Comparison of ENCODE assay signal across 9 mouse cellular contexts in the genomic region with DNA sequence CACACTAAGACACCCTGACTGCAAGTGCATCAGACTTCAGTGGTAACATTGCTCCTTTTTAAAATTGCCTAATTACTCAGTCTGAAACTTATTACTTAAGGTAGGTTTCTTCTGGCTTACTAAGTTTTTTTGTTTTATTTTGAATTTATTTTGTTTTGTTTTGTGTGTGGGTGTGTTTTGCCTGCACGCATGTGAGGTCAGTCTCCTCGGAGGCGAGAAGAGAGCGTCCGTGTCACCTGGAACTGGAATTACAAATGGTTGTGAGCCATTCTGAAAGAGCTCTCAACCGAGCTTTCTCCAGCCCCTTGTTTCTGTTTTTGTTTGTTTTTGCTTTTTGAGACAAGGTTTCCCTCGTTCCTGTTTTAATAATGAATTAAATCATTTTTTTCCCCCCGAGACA. TPM values are rescaled to one million over a fixed set of nuclear protein-coding genes. Genes with fewer than 3 reads are reported as not detected.
DNase-seq lines count a peak whose midpoint lies in the region; ATAC-seq and TF ChIP-seq lines count a peak whose summit lies in the region.
"Had no signal": no experiment of that assay in that cellular context is flagged by ENCODE, and none has a peak within 500 bp of the region (broad histone marks: within the 10 kb centered on the region; RNA-seq: fewer than 3 reads in every experiment).

No protein-coding gene starts in this region.

- peaks cover 36% of the 10 kb centered on the region for H3K4me1 ChIP-seq in heart, embryonic 13.5 days
- peaks cover 6 to 12% of the 10 kb centered on the region in 2 experiments; a peak in 2 of 4 replicates for H3K4me1 ChIP-seq in ES-E14 (ENCODE audit: control insufficient read depth in 2 of 2, insufficient read depth in 2 of 2, low read length in 2 of 2, poor library complexity in 1 of 2)
- peaks cover 6% of the 10 kb centered on the region for H3K4me1 ChIP-seq in hindbrain, embryonic 11.5 days (replicated peaks; ENCODE audit: control insufficient read depth, insufficient read depth, low read length)
- H3K4me1 ChIP-seq in midbrain, embryonic 10.5 days, result peaks cover 32% of the 10 kb centered on the region

- in situ Hi-C loops in ES-E14 (cut with MboI; ENCODE audit: low sequenced_read_pairs in 2 of 2, unreplicated experiment in 2 of 2), result no loop called here

- ATAC-seq in heart, embryonic 13.5 days (ENCODE audit: extremely low read depth, insufficient number of reproducible peaks, low FRiP score, low TSS enrichment), result no peak
- ATAC-seq in hindbrain, embryonic 11.5 days (ENCODE audit: low FRiP score), result no peak
- no peak for ATAC-seq in monocyte, adult 5-6 weeks (replicated peaks; ENCODE audit: insufficient number of reproducible peaks, low FRiP score, low TSS enrichment, poor library complexity, severe bottlenecking)

- peaks cover 31% of the 10 kb centered on the region for H3K36me3 ChIP-seq in heart, embryonic 13.5 days
- H3K36me3 ChIP-seq in ES-E14 (ENCODE audit: control insufficient read depth, insufficient read depth, low read length, poor library complexity, severe bottlenecking), result peaks cover 25% of the 10 kb centered on the region
- no peaks in the 10 kb centered on the region for H3K36me3 ChIP-seq in hindbrain, embryonic 11.5 days (ENCODE audit: control insufficient read depth, insufficient read depth, low read length)
- peaks cover 32% of the 10 kb centered on the region for H3K36me3 ChIP-seq in midbrain, embryonic 10.5 days

- 0 out of 2 replicates have a peak, but pooled peaks cover 3% of the 10 kb centered on the region for H3K9me3 ChIP-seq in heart, embryonic 13.5 days
- no peaks in the 10 kb centered on the region for H3K9me3 ChIP-seq in ES-E14 (ENCODE audit: control insufficient read depth, insufficient read depth, low read depth, low read length)
- H3K9me3 ChIP-seq in hindbrain, embryonic 11.5 days (ENCODE audit: control insufficient read depth, low read length), result no peaks in the 10 kb centered on the region
- H3K9me3 ChIP-seq in midbrain, embryonic 10.5 days (replicated peaks), result no peaks in the 10 kb centered on the region

- peak overlapping the region; percentile 80 for H3K9ac ChIP-seq in heart, embryonic 13.5 days
- peak overlapping the region; percentile 83 for H3K9ac ChIP-seq in ES-E14 (ENCODE audit: insufficient read depth, low read depth, low read length, poor library complexity, severe bottlenecking)
- H3K9ac ChIP-seq in hindbrain, embryonic 11.5 days (ENCODE audit: low read depth, low read length), result peak overlapping the region; percentile 63

- H3K4me3 ChIP-seq in heart, embryonic 13.5 days, result peak overlapping the region; percentile 73
- H3K4me3 ChIP-seq in ES-E14 (ENCODE audit: insufficient read depth in 1 of 2, low read depth in 1 of 2, low read length in 2 of 2, poor library complexity in 1 of 2, severe bottlenecking in 1 of 2), result peak overlapping the region; percentile 63 to 64
- H3K4me3 ChIP-seq in hindbrain, embryonic 11.5 days (ENCODE audit: low read depth, low read length), result peak overlapping the region; percentile 60
- H3K4me3 ChIP-seq in midbrain, embryonic 10.5 days, result peak overlapping the region; percentile 68

- no peak for DNase-seq in heart, postnatal 25 days (ENCODE audit: low spot score)
- DNase-seq in ES-E14 (ENCODE audit: low read depth, low spot score), result no peak
- no peak for DNase-seq in hindbrain, embryonic 11.5 days (ENCODE audit: low spot score)
- no peak for DNase-seq in midbrain, embryonic 10.5 days (ENCODE audit: low spot score)
- no peak for DNase-seq in retina, embryonic 14.5 days (ENCODE audit: low spot score)
- DNase-seq in thymus, adult 18-20 months, result no peak

- WGBS in heart, embryonic 13.5 days, result 38% methylated on average over 8 of the region's 8 CpGs
- WGBS in hindbrain, embryonic 11.5 days, result 55% methylated on average over 8 of the region's 8 CpGs
- WGBS in midbrain, embryonic 10.5 days, result 63% methylated on average over 8 of the region's 8 CpGs

- no peaks in the 10 kb centered on the region for H3K27me3 ChIP-seq in heart, embryonic 13.5 days (replicated peaks)
- H3K27me3 ChIP-seq in hindbrain, embryonic 11.5 days (ENCODE audit: control insufficient read depth, insufficient read depth, low read length), result no peaks in the 10 kb centered on the region
- H3K27me3 ChIP-seq in midbrain, embryonic 10.5 days (ENCODE audit: low read depth, poor library complexity, severe bottlenecking), result no peaks in the 10 kb centered on the region

- H3K4me2 ChIP-seq in heart, embryonic 13.5 days, result peak overlapping the region; percentile 87
- peak overlapping the region; percentile 55 for H3K4me2 ChIP-seq in hindbrain, embryonic 11.5 days (replicated peaks; ENCODE audit: low read depth, low read length)

- intact Hi-C loops in heart, postnatal 25 days (cut with DNase I), result loop anchor here (5.0 kb wide), 1 partner anchor 41 kb away; a partner anchor contains a TSS

- H3K27ac ChIP-seq in heart, embryonic 13.5 days (replicated peaks), result peak overlapping the region; percentile 90
- no peak overlapping the region for H3K27ac ChIP-seq in ES-E14 (ENCODE audit: insufficient read depth, low read depth, low read length, poor library complexity, severe bottlenecking)
- peak overlapping the region; percentile 82 for H3K27ac ChIP-seq in hindbrain, embryonic 11.5 days (ENCODE audit: low read depth, low read length)
- H3K27ac ChIP-seq in midbrain, embryonic 10.5 days (replicated peaks), result peak overlapping the region; percentile 92

TF ChIP-seq in ES-E14, 5 proteins besides CTCF, POLR2A, EP300 and RAD21:
- no peak for TF ChIP-seq CHD2 (IDR thresholded peaks at IDR 0.05; ENCODE audit: low read depth, low read length)
- TF ChIP-seq MAFK (IDR thresholded peaks at IDR 0.05; ENCODE audit: insufficient read depth, low read depth, low read length), result no peak
- no peak for TF ChIP-seq ZNF384 (IDR thresholded peaks at IDR 0.05; ENCODE audit: low read depth, low read length)
- TF ChIP-seq ZC3H11A (IDR thresholded peaks at IDR 0.05; ENCODE audit: borderline replicate concordance, low read depth, low read length), result no peak
- no peak for TF ChIP-seq HCFC1 (IDR thresholded peaks at IDR 0.05; ENCODE audit: borderline replicate concordance, insufficient read depth, low read length)

RNA-seq across cellular contexts. Expression of a gene that starts 0.6 kb away (rescaled TPM):
- polyA plus RNA-seq in heart, embryonic 13.5 days (2015; fragmentation: Nextera tagmentation; extraction: Ambion mirVana), result 109 and 127 TPM in 2 replicates
- 10 to 100 TPM; 29.2 to 33.2 TPM for total RNA-seq in heart, postnatal 25 days (2021)
- total RNA-seq in ES-E14 (2012; rRNA removed), result 103 and 126 TPM in 2 replicates
- polyA plus RNA-seq in hindbrain, embryonic 11.5 days (2014; fragmentation: Nextera tagmentation; extraction: Ambion mirVana), result 78.4 and 86.3 TPM in 2 replicates
- 148 and 160 TPM in 2 replicates for polyA plus RNA-seq in midbrain, embryonic 10.5 days (2016; fragmentation: Nextera tagmentation; extraction: Ambion mirVana)
- total RNA-seq in monocyte, adult 5-6 weeks (2017), result 7.0 to 17.2 TPM (median 15.4 TPM) in 3 replicates

RNA-seq across cellular contexts. Expression of a gene that starts 16.9 kb away (rescaled TPM):
- polyA plus RNA-seq in heart, embryonic 13.5 days (2015; fragmentation: Nextera tagmentation; extraction: Ambion mirVana), result 32.3 and 36.1 TPM in 2 replicates
- total RNA-seq in heart, postnatal 25 days (2021), result 10 to 100 TPM; 18.5 to 23.3 TPM
- 8.5 and 14.5 TPM in 2 replicates for total RNA-seq in ES-E14 (2012; rRNA removed)
- polyA plus RNA-seq in hindbrain, embryonic 11.5 days (2014; fragmentation: Nextera tagmentation; extraction: Ambion mirVana), result 19.0 and 20.4 TPM in 2 replicates
- polyA plus RNA-seq in midbrain, embryonic 10.5 days (2016; fragmentation: Nextera tagmentation; extraction: Ambion mirVana), result 8.1 and 13.5 TPM in 2 replicates
- not detected in 3 replicates for total RNA-seq in monocyte, adult 5-6 weeks (2017)

RNA-seq across cellular contexts. Expression of a gene that starts 19.9 kb away (rescaled TPM):
- polyA plus RNA-seq in heart, embryonic 13.5 days (2015; fragmentation: Nextera tagmentation; extraction: Ambion mirVana), result 4,508 and 5,229 TPM in 2 replicates
- 100 to 1,000 TPM; 742 to 813 TPM for total RNA-seq in heart, postnatal 25 days (2021)
- 10.4 and 11.3 TPM in 2 replicates for total RNA-seq in ES-E14 (2012; rRNA removed)
- polyA plus RNA-seq in hindbrain, embryonic 11.5 days (2014; fragmentation: Nextera tagmentation; extraction: Ambion mirVana), result 0.31 and 2.4 TPM in 2 replicates
- polyA plus RNA-seq in midbrain, embryonic 10.5 days (2016; fragmentation: Nextera tagmentation; extraction: Ambion mirVana), result 2.5 and 3.7 TPM in 2 replicates
- not detected in 3 replicates for total RNA-seq in monocyte, adult 5-6 weeks (2017)
- total RNA-seq: left cerebral cortex, postnatal 36 days had no signal

RNA-seq across cellular contexts. Expression of a gene that starts 40.8 kb away (rescaled TPM):
- polyA plus RNA-seq in heart, embryonic 13.5 days (2015; fragmentation: Nextera tagmentation; extraction: Ambion mirVana), result 5.8 and 6.9 TPM in 2 replicates
- 1 to 10 TPM; 3.0 to 3.6 TPM for total RNA-seq in heart, postnatal 25 days (2021)
- total RNA-seq in ES-E14 (2012; rRNA removed), result 6.7 and 12.2 TPM in 2 replicates
- polyA plus RNA-seq in hindbrain, embryonic 11.5 days (2014; fragmentation: Nextera tagmentation; extraction: Ambion mirVana), result 5.6 and 6.9 TPM in 2 replicates
- 9.8 and 10.8 TPM in 2 replicates for polyA plus RNA-seq in midbrain, embryonic 10.5 days (2016; fragmentation: Nextera tagmentation; extraction: Ambion mirVana)
- 14.6 to 18.6 TPM (median 17.2 TPM) in 3 replicates for total RNA-seq in monocyte, adult 5-6 weeks (2017)

Comparison
In these comparisons a context has a peak if more than half of its experiments do, and no peak if none do; other contexts are left out.
1. RNA of a gene that starts 19.9 kb away (total RNA-seq): 742 to 813 TPM in heart, postnatal 25 days; 10.4 to 11.3 TPM in ES-E14 and not detected in monocyte, adult 5-6 weeks; every median in the first group is over 10 times any median in the second.
2. Peak in every context shown above with its lines, with median percentiles within 50 percentile points of each other: H3K4me3 ChIP-seq and H3K9ac ChIP-seq.